Mouse (Mus musculus) ES-Bruce4 (cell line): ENCODE results near the gene Apol9b.
"Not testable (repeated sequence)": the region's sequence is repeated elsewhere in the genome, so short reads cannot be mapped to it uniquely, and the experiment has no call there.

Experiments used
- CTCF ChIP-seq: IDR thresholded peaks from one replicate; pipeline ENCODE4 v1.8.1; 2011; ENCODE audit warnings: low read depth, low read length
- EP300 ChIP-seq: IDR thresholded peaks from 2 replicates; pipeline ENCODE4 v1.6.1; 2011; ENCODE audit warnings: low read depth, low read length; ENCODE audit not compliant: insufficient read depth
- POLR2A ChIP-seq: IDR thresholded peaks from one replicate; pipeline ENCODE4 v1.8.1; 2011; ENCODE audit warnings: low read length; ENCODE audit not compliant: insufficient read depth

DNA sequence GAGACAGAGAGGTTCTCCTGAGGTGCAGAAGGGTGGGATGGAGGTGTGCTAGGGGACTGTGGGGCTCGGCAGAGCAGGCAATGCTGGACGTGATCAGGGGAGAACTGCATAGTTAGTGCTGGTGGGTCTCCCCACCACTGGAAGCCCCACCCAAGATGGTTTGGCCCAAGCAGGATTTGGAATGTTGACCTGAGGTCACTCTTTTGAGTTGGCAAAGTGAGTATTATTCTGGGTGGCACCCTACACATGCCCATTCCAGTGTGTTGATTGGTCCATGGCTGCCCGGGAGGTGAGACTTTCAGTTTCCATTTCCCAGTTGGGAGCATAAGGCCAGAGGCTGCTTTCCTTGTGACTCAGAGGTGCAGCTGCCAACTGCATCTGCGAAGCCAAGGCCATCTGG is at the start of gene Apol9b:
- TF ChIP-seq CTCF, POLR2A, EP300: not testable (repeated sequence)
